Mouse (Mus musculus) lung, adult 2 months (tissue): ENCODE measurements at regions not wholly inside any gene's neighbourhood (a gene's known extent, or its start where the extent isn't known, plus 50 kb on each side); places are given as distances from the start of the nearest gene placed in this dataset.
A peak's percentile ranks its signal among the peaks of the same experiment; 100 is the strongest.

Experiments
- DNase-seq: peaks from one replicate; pipeline ENCODE4 v3.0.0; 2022
- H3K4me1 ChIP-seq: fragments of 200-500 bp; 2 replicates; pipeline ENCODE4 v1.6.1; 2011; ENCODE audit warnings: low read length; ENCODE audit not compliant: control insufficient read depth, insufficient read depth
- H3K4me3 ChIP-seq: fragments of 200-500 bp; replicated peaks from 2 replicates; pipeline ENCODE3; 2011; ENCODE audit warnings: low read depth, mild to moderate bottlenecking, control low read depth, low read length; ENCODE audit errors: extremely low read depth
- CTCF ChIP-seq: fragments of 200-500 bp; IDR thresholded peaks from 2 replicates; pipeline ENCODE4 v1.5.1; 2011; ENCODE audit warnings: mild to moderate bottlenecking, low read length, control low read depth; ENCODE audit not compliant: insufficient read depth
- POLR2A ChIP-seq: fragments of 200-500 bp; IDR thresholded peaks from 2 replicates; pipeline ENCODE4 v1.6.1; 2011; ENCODE audit warnings: low read depth, mild to moderate bottlenecking, control low read depth, low read length, borderline replicate concordance; ENCODE audit errors: extremely low read depth
- WGBS: fragments of 180-500 bp; shearing (Covaris S2); methylation state at CpG from one replicate; pipeline ENCODE4 v1.1.7; 2018; 5-methylcytosine and 5-hydroxymethylcytosine counted together

DNA sequence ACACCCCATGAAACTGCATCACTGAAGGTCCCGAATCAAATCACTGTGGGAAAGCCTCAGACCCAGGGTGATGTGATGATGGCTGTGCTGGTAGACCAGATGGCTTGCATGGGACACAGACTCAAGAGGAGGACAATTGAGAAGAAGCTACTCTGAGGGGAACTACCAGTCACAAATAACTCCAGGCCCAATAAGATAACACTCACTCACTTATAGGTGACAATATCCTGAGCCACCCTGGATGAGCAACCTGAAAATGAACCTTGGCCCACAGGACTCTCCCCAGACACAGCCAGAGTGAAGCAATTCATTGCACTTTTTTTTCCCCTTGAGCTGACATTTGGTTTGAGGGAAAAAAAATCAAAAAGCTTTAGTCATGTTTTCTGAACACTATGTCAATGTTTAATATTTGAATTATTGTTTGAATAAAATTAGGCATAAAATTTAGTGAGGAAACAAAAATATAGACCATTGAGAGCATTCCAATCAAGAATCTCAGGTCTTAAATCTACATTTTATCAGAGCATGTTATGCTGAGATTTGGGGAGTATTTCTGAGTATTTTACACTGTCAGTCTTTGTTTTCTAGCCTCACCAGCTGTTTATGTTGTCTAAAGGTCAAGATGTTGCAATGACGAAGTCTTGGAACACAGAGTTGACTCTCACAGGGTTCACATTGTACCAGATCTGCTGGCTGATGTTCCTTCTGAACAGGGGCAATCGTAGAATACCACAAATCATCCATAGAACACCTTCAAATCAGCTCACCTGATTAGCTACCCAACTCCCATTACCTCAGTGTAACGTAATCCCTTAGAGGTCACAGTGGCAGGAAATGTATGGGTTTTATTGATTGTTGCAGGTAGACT, 67.9 kb upstream of the Gm6993 start:
- 76% methylated on average over 4 of the region's 4 CpGs for WGBS
- Histone ChIP-seq H3K4me3 (no peak overlapping the region), H3K4me1 (peaks cover 7% of the 10 kb centered on the region)
- no peak for TF ChIP-seq CTCF
- no peak for TF ChIP-seq POLR2A
- DNase-seq = no peak

DNA sequence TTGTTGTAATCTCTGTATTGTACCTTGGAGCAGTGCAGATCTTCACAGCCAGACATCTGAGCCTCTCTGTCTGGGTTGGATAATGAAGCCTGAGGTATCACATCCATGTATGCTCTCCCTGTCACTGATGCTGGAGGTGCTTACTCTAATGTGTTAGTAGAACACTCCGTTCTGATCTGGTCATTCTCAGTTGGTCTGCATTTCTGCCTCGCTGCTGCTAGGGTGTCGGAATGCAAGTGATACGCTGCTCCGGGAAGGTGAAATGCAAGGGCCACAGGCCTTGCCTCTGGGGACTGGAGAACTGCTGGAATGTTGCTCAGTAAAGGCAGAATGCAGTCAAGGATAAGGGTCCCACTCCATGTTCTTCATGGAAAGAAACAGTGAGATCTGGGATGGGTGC, 67.1 kb upstream of the Gm6993 start:
- Histone ChIP-seq H3K4me1 (peaks cover 7% of the 10 kb centered on the region), H3K4me3 (no peak overlapping the region)
- TF ChIP-seq POLR2A = no peak
- WGBS = 94% methylated on average over 5 of the region's 5 CpGs
- no peak for DNase-seq

- H3K4me1 ChIP-seq = peaks cover 2% of the 10 kb centered on the region; the same call in 1 of the 2 replicates
- no peak for DNase-seq
- 75% methylated on average over 6 of the region's 6 CpGs for WGBS
Measured at GRCm38 (mm10) chr12:31179536-31179935, 61.0 kb upstream of the Gm6993 start.

DNA sequence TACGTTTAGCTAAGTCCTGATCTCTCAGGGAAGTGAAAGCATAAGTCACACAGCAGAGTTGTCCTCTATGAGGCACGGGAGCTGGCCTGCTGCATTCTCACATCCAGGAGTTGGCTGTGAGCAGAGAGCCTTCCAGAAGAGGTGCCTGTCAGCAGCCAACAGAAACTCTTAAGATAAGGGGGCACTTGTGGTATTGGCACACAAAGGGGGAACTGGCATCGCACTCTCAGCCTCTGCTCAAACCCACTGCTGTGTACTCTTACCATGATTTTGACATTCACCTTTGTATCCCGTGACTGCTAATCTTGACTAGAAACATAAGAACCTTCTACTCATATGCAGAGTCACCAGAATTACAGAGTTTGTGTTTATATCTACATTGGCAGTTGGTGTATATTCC, 56.9 kb upstream of the Gm6993 start:
- peak; percentile 56 for DNase-seq
- no peak overlapping the region for H3K4me3 ChIP-seq
- TF ChIP-seq POLR2A (no peak), CTCF (no peak)
- H3K4me1 ChIP-seq = peaks cover 2% of the 10 kb centered on the region; the same call in 1 of the 2 replicates
- 46% methylated on average over 4 of the region's 4 CpGs for WGBS

More at GRCm38 (mm10) chr12:31179536-31179935, 61.0 kb upstream of the Gm6993 start:
- H3K4me3 ChIP-seq = no peak overlapping the region
- TF ChIP-seq POLR2A (no peak), CTCF (no peak)

GRCm38 (mm10) chr12:31184217-31184975, 56.2 kb upstream of the Gm6993 start:
- Histone ChIP-seq H3K4me3 (no peak overlapping the region), H3K4me1 (peaks cover 2% of the 10 kb centered on the region; the same call in 1 of the 2 replicates)
- TF ChIP-seq CTCF (no peak), POLR2A (no peak)
- WGBS = 26% methylated on average over 11 of the region's 11 CpGs
- DNase-seq = peak; percentile 40

- no peak for TF ChIP-seq CTCF
- TF ChIP-seq POLR2A = no peak
- Histone ChIP-seq H3K4me1 (peaks cover 2% of the 10 kb centered on the region; the same call in 1 of the 2 replicates), H3K4me3 (no peak overlapping the region)
- no peak for DNase-seq
- 43% methylated on average over 9 of the region's 9 CpGs for WGBS
Measured at GRCm38 (mm10) chr12:31185177-31185932, 55.2 kb upstream of the Gm6993 start.

DNA sequence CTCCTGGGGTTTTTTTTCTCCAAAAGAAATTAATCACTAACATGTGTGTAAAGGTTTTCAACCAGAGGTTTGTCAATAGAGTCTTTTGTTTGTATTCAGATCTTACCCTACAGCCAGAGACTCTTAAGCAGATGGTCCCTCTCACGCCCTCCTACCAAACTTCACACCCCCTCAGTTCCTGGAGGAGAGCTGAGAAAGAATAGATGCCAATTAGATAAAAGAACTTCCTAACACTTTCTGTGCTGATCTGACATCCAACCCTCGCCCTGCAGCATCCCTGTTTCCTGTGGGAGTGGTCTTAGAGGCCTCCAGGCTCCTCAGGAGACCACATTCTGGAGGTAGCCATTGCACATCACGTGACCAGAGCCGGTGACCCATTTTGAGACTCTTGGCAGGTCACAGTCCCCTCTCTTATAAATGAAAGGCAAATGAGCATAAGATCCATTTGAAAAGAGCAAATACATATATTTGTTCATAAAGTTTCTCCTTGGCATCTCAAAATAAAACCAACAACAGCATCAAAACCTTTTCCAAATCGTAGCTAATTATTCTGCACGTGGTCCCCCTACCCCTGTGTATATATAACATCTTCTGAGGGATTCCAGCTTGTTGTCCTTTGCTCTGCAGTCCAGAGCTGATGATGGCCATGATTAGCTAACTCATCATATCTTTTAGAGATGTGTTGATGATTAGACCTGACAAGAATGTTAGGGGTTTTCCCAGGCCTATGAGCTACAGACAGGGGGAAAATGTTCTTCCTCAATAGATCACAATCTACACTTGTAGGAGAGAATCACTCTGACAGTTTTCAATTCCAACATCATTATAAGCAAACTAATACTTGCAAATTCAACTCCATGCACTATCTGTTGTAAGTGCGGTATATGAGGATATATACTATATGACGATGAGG, 54.4 kb upstream of the Gm6993 start:
- H3K4me1 ChIP-seq = peaks cover 2% of the 10 kb centered on the region; the same call in 1 of the 2 replicates
- 58% methylated on average over 8 of the region's 8 CpGs for WGBS
- DNase-seq = no peak
- no peak for TF ChIP-seq CTCF
- TF ChIP-seq POLR2A = no peak
- no peak overlapping the region for H3K4me3 ChIP-seq

DNA sequence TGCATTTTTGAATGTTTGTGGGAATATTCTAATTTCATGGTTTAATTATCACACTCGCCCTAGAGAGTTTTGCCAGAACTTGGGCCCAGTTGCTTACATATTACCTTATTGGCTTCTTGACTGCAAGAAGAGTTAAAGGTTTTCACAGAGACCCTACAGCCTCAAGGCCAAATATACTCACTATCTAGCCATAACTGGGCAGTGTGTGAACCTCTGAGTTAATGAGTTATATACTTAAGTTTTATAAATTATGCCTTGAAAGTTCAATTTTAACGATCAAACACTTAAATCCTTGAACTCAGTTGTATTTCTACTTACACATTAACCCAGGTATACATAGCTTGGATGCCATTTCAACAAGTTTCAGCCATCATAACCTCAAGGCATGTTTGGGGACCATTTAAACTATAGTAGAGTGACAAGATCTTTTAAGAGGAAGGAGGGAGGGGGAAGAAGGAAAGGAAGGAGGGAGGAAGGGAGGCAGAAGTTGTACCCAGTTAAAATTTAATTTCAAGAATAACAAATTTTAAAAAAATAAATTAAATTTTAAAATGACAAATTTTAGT, 52.5 kb upstream of the Gm6993 start:
- WGBS = 85% methylated on average over 2 of the region's 2 CpGs
- Histone ChIP-seq H3K4me1 (peaks cover 2% of the 10 kb centered on the region; the same call in 1 of the 2 replicates), H3K4me3 (no peak overlapping the region)
- no peak for DNase-seq
- no peak for TF ChIP-seq POLR2A
